Mouse (Mus musculus) lung, postnatal 25 days (tissue): Measurements from ENCODE around the gene Nckap5.

Source experiments
- DNase-seq: peaks from one replicate; pipeline ENCODE4 v3.0.0; 2022; ENCODE audit warnings: low spot score

Gene Nckap5

GRCm38 (mm10) chr1:126622036-126622435, 208.6 kb downstream of the Nckap5 start:
- DNase-seq, result peak; percentile 58

- DNase-seq, result peak; percentile 67
Observed at GRCm38 (mm10) chr1:126617464-126618041, 213.0 kb downstream of the Nckap5 start.

GRCm38 (mm10) chr1:126616964-126617363, 213.6 kb downstream of the Nckap5 start:
- DNase-seq, result no peak

- no peak for DNase-seq
Observed at GRCm38 (mm10) chr1:126612916-126613315, 217.7 kb downstream of the Nckap5 start.

GRCm38 (mm10) chr1:126608586-126608985, 222.0 kb downstream of the Nckap5 start:
- DNase-seq, result no peak

- no peak for DNase-seq
Observed at GRCm38 (mm10) chr1:126606189-126607080, 224.2 kb downstream of the Nckap5 start.

GRCm38 (mm10) chr1:126604551-126604950, 226.0 kb downstream of the Nckap5 start:
- peak; percentile 83 for DNase-seq

GRCm38 (mm10) chr1:126603771-126604515, 226.7 kb downstream of the Nckap5 start:
- DNase-seq, result no peak

GRCm38 (mm10) chr1:126600596-126600995, 230.0 kb downstream of the Nckap5 start:
- no peak for DNase-seq

- DNase-seq, result no peak
Observed at GRCm38 (mm10) chr1:126597376-126597775, 233.2 kb downstream of the Nckap5 start.

- no peak for DNase-seq
Observed at GRCm38 (mm10) chr1:126594796-126595195, 235.8 kb downstream of the Nckap5 start.

GRCm38 (mm10) chr1:126593044-126593805, 237.4 kb downstream of the Nckap5 start:
- DNase-seq, result peak; percentile 83

- no peak for DNase-seq
Observed at GRCm38 (mm10) chr1:126590911-126591310, 239.7 kb downstream of the Nckap5 start.

GRCm38 (mm10) chr1:126578163-126578562, 252.4 kb downstream of the Nckap5 start:
- DNase-seq, result peak; percentile 37

GRCm38 (mm10) chr1:126574295-126574694, 256.3 kb downstream of the Nckap5 start:
- no peak for DNase-seq

- no peak for DNase-seq
Observed at GRCm38 (mm10) chr1:126573714-126574113, 256.9 kb downstream of the Nckap5 start.

GRCm38 (mm10) chr1:126573097-126573496, 257.5 kb downstream of the Nckap5 start:
- no peak for DNase-seq

- no peak for DNase-seq
Observed at GRCm38 (mm10) chr1:126569611-126570238, 260.9 kb downstream of the Nckap5 start.

- peak; percentile 82 for DNase-seq
Observed at GRCm38 (mm10) chr1:126568520-126569197, 261.9 kb downstream of the Nckap5 start.

GRCm38 (mm10) chr1:126565151-126565725, 265.4 kb downstream of the Nckap5 start:
- no peak for DNase-seq
